Mouse (Mus musculus) neural tube, embryonic 14.5 days (tissue): ENCODE measurements around the gene Ddx31. TPM values are rescaled to one million over a fixed set of nuclear protein-coding genes. Genes with fewer than 3 reads are reported as not detected.

ENCODE experiments used
- ATAC-seq: fragments of 200-750 bp; cut with Nextera tagmentation; 2 replicates; pipeline ENCODE4 v1.8.0; 2017; ENCODE audit warnings: low read depth, mild to moderate bottlenecking, moderate TSS enrichment, moderate library complexity
- H3K27ac ChIP-seq: fragments of 300-500 bp; sonication (generic); 2 replicates; pipeline ENCODE4 v1.5.1; 2014; ENCODE audit warnings: low read depth, mild to moderate bottlenecking, control low read depth, low read length, moderate library complexity, mixed read lengths
- H3K27me3 ChIP-seq: fragments of 300-500 bp; sonication (generic); 2 replicates; pipeline ENCODE4 v1.6.1; 2014; ENCODE audit warnings: low read length; ENCODE audit not compliant: control insufficient read depth, insufficient read depth
- H3K36me3 ChIP-seq: fragments of 300-500 bp; sonication (generic); 2 replicates; pipeline ENCODE4 v1.6.1; 2014; ENCODE audit warnings: low read length, mixed read lengths; ENCODE audit not compliant: control insufficient read depth, insufficient read depth
- H3K4me1 ChIP-seq: fragments of 300-500 bp; sonication (generic); 2 replicates; pipeline ENCODE4 v1.6.1; 2014; ENCODE audit warnings: low read length; ENCODE audit not compliant: control insufficient read depth, insufficient read depth
- H3K4me2 ChIP-seq: fragments of 300-500 bp; sonication (generic); 2 replicates; pipeline ENCODE4 v1.6.1; 2014; ENCODE audit warnings: mild to moderate bottlenecking, low read depth, low read length, control low read depth
- H3K4me3 ChIP-seq: fragments of 300-500 bp; sonication (generic); 2 replicates; pipeline ENCODE4 v1.5.1; 2014; ENCODE audit warnings: low read depth, low read length, control low read depth, mixed read lengths
- H3K9ac ChIP-seq: fragments of 300-500 bp; sonication (generic); replicated peaks from 2 replicates; pipeline ENCODE4 v1.6.1; 2014; ENCODE audit warnings: low read depth, mild to moderate bottlenecking, control low read depth, low read length, mixed read lengths
- H3K9me3 ChIP-seq: fragments of 300-500 bp; sonication (generic); 2 replicates; pipeline ENCODE4 v1.6.1; 2016; ENCODE audit warnings: low read length; ENCODE audit not compliant: control insufficient read depth
- WGBS: fragments of 180-500 bp; shearing (Covaris S2); extraction: QIAGEN DNeasy Blood & Tissue Kit; methylation state at CpG from one replicate; pipeline ENCODE4 v1.1.7; 2014; 5-methylcytosine and 5-hydroxymethylcytosine counted together
- polyA plus RNA-seq: library from polyadenylated mRNA; unstranded; fragments of >200 nt; fragmentation: Nextera tagmentation; extraction: Ambion mirVana; gene quantifications from 2 replicates; pipeline ENCODE4 v1.2.1, GENCODE M21; 2014

Gene Ddx31
- 11.2 and 11.5 TPM in 2 replicates for polyA plus RNA-seq

DNA sequence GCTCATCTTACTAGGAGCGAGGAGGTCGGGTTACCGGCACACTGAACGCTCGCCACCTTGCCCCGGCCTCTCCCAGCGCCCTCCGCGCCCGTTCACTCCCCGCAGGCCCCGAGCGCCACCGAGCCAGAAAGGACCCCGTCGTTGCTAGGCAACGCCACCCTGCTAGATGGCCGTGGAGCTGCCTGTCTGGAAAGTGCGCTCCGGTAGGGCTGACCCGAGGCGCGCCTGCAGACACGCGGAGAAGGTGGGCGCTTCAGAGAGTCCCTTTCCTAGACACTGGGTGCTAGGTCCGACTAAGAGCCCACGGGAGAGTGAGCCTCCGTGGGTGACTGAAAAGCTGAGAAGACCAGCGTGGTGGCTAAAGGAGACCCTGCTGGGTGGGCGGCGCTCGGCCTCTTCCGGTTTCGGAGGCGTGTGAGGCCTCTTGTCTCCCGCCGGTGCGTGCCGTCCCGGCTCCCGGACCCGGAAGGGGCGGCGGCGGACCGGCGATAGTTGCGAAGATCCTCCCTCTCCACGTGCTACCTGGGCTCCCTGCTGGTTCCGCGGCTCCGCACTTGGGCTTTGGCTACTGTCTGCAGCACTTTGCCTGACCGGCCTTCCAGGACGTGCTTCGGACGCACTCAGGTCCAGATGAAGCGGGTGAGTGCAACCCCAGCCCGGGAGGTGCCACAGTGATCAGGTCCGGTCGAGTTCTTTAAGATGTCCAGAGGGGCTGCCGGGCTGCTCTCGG lies at the start of gene Ddx31, which contains the start of gene Gtf3c4:
Ddx31 (plus strand) TSS at position 185 of the 730 bp plus-strand sequence.
Gtf3c4 (minus strand) TSS at position 139 of the 730 bp plus-strand sequence.
- Histone ChIP-seq H3K9ac (peak within 1 kb of the TSS; percentile 81), H3K27me3 (no peaks in the 10 kb centered on the region), H3K4me2 (peak within 1 kb of the TSS; percentile 93), H3K36me3 (no peaks in the 10 kb centered on the region), H3K27ac (peak within 1 kb of the TSS; percentile 66), H3K9me3 (no peaks in the 10 kb centered on the region), H3K4me3 (peak within 1 kb of the TSS; percentile 89), H3K4me1 (peaks cover 32% of the 10 kb centered on the region)
- 1% methylated on average over 63 of the region's 63 CpGs for WGBS
- peak; percentile 97 for ATAC-seq

- no peak overlapping the region for H3K4me3 ChIP-seq
- peak overlapping the region; percentile 30; the same call in 1 of the 2 replicates for H3K4me2 ChIP-seq
- no peak overlapping the region for H3K27ac ChIP-seq
- H3K27me3 ChIP-seq, result no peaks in the 10 kb centered on the region
- H3K4me1 ChIP-seq, result peaks cover 19% of the 10 kb centered on the region
- H3K36me3 ChIP-seq, result no peaks in the 10 kb centered on the region
- WGBS, result 23% methylated on average over 5 of the region's 6 CpGs
- ATAC-seq, result no peak
- H3K9me3 ChIP-seq, result no peaks in the 10 kb centered on the region
- H3K9ac ChIP-seq, result no peak overlapping the region
Measured at GRCm38 (mm10) chr2:28792931-28793610, 47.1 kb upstream of the Ddx31 start.

DNA sequence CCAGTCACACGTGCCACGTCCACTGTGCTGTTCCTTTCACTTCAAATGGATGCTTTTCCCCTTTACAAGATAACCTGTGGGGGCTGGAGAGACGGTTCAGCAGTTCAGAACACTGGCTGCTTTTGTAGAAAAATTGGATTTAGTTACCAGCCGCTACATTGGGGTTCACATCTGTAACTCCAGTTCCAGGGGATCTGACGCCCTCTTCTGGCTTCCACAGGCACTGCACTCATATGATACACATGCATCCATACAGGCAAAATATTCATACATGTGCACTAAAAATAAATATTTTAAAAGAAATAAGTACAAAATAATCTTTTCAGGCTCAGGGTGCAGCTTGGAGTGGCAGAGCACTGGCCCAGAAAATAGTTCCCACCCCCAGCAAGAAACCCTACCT lies 45.6 kb upstream of the Ddx31 start:
- no peak overlapping the region for H3K4me2 ChIP-seq
- WGBS, result 79% methylated on average over 5 of the region's 5 CpGs
- H3K27ac ChIP-seq, result no peak overlapping the region
- no peaks in the 10 kb centered on the region for H3K9me3 ChIP-seq
- no peak overlapping the region for H3K9ac ChIP-seq
- peaks cover 21% of the 10 kb centered on the region for H3K4me1 ChIP-seq
- no peak overlapping the region for H3K4me3 ChIP-seq
- no peaks in the 10 kb centered on the region for H3K27me3 ChIP-seq
- ATAC-seq, result no peak
- no peaks in the 10 kb centered on the region for H3K36me3 ChIP-seq

DNA sequence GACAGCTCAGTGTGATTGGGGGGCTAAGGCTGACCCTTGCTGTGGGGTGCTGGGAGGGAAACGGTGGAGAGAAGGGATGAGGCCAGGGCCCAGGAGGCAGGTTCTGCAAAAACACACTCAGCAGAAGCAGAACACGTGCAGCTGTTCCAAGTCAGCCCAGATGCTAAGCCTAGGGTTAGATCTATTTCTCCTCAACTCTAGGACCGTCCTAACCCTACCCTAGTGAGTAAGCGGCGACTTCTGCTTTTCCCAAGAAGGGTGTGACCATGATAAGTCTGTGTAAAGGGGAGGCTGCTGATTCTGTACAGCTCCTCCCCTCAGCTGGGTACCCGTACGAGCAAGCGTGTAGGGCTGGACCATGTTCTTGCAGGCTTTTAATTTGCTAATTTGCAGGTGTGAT lies 43.9 kb upstream of the Ddx31 start:
- Histone ChIP-seq H3K9me3 (no peaks in the 10 kb centered on the region), H3K9ac (no peak overlapping the region), H3K4me2 (no peak overlapping the region), H3K27me3 (no peaks in the 10 kb centered on the region), H3K27ac (no peak overlapping the region), H3K36me3 (no peaks in the 10 kb centered on the region), H3K4me1 (peaks cover 21% of the 10 kb centered on the region), H3K4me3 (no peak overlapping the region)
- WGBS, result 71% methylated on average over 8 of the region's 8 CpGs
- ATAC-seq, result no peak

DNA sequence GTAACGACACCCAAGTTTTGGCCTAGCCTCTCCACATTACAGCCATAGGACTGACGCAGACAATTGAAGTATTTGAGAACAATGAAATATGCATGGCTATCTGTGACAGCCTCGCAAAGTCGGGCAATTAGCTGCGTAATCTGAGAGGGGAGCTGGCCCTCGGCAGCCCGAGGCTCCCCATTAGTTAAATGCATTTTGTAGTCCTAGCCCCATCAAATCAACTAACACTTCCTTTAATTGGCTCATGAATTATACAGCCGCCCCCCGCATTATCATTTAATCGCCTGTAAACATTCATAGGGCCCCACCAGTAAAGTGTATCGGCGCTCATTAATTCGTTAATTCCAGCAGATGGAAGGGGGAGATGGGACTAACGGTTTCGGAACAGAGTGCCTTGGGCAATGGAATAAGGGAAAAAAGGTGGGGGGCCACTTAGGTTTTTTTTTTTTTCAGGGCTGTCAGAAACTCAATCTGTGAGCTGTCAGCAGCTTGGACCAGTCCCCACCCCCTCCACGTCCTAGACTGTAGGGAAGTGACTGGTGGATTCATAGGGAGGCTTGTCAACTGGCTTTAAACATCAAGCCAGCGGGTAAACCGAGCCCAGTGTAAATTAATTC lies 42.6 kb upstream of the Ddx31 start:
- Histone ChIP-seq H3K4me2 (peak overlapping the region; percentile 20; the same call in 1 of the 2 replicates), H3K27me3 (no peaks in the 10 kb centered on the region), H3K27ac (no peak overlapping the region), H3K9ac (no peak overlapping the region; the same call in 1 of the 2 replicates), H3K9me3 (no peaks in the 10 kb centered on the region), H3K4me3 (no peak overlapping the region), H3K4me1 (peaks cover 17% of the 10 kb centered on the region), H3K36me3 (no peaks in the 10 kb centered on the region)
- 14% methylated on average over 18 of the region's 18 CpGs for WGBS
- ATAC-seq, result peak; percentile 65

DNA sequence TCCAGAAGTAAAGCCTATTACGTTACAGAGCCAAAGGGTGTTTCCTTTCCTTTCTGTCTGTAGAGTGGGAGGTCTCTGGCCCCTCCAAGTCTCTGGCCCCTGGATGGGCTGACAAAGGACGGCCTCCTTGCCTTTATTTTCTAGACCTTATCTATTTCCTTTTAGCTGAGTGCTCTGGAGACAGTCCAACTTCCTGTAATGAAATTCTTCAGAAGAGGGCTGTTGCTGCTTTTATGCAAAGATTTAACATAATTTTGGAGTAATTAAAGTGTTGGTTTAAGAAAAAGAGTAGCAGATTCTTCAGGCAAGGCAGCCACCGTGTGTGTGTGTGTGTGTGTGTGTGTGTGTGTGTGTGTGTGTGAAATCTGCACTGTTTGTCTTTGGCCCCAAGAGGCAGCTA lies 41.8 kb upstream of the Ddx31 start:
- no peak overlapping the region for H3K9ac ChIP-seq
- H3K36me3 ChIP-seq, result no peaks in the 10 kb centered on the region
- no peak overlapping the region for H3K27ac ChIP-seq
- H3K4me2 ChIP-seq, result no peak overlapping the region
- no peak for ATAC-seq
- H3K27me3 ChIP-seq, result no peaks in the 10 kb centered on the region
- H3K4me3 ChIP-seq, result no peak overlapping the region
- 26% methylated on average over 3 of the region's 3 CpGs for WGBS
- H3K4me1 ChIP-seq, result peaks cover 15% of the 10 kb centered on the region
- H3K9me3 ChIP-seq, result no peaks in the 10 kb centered on the region

DNA sequence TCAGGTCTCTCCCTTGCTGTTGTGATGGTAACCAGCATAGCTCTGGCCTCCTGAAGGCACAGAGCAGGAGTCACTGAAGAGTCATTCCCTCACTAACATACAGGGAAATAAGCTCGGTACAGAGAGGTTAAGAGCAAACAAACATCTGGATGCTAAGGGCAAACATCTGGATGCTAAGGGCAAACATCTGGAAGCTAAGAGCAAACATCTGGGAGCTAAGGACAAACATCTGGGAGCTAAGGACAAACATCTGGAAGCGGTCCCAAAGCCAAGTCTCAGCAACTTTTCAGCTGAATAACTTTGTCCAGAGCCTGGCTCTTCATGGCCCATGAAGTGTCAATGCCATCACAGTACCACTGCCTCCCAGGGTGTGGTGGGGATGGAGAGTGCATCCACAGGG lies 40.6 kb upstream of the Ddx31 start:
- Histone ChIP-seq H3K9ac (no peak overlapping the region), H3K27me3 (no peaks in the 10 kb centered on the region), H3K36me3 (no peaks in the 10 kb centered on the region), H3K9me3 (no peaks in the 10 kb centered on the region), H3K4me3 (no peak overlapping the region), H3K4me1 (peaks cover 15% of the 10 kb centered on the region), H3K4me2 (no peak overlapping the region), H3K27ac (no peak overlapping the region)
- 77% methylated on average over 2 of the region's 2 CpGs for WGBS
- no peak for ATAC-seq

- H3K27me3 ChIP-seq, result no peaks in the 10 kb centered on the region
- H3K4me3 ChIP-seq, result no peak overlapping the region
- no peaks in the 10 kb centered on the region for H3K9me3 ChIP-seq
- no peak overlapping the region for H3K27ac ChIP-seq
- no peaks in the 10 kb centered on the region for H3K4me1 ChIP-seq
- WGBS, result 95% methylated on average over 7 of the region's 7 CpGs
- H3K4me2 ChIP-seq, result no peak overlapping the region
- H3K9ac ChIP-seq, result no peak overlapping the region
- no peak for ATAC-seq
- no peaks in the 10 kb centered on the region for H3K36me3 ChIP-seq
Measured at GRCm38 (mm10) chr2:28803406-28803805, 36.8 kb upstream of the Ddx31 start.

DNA sequence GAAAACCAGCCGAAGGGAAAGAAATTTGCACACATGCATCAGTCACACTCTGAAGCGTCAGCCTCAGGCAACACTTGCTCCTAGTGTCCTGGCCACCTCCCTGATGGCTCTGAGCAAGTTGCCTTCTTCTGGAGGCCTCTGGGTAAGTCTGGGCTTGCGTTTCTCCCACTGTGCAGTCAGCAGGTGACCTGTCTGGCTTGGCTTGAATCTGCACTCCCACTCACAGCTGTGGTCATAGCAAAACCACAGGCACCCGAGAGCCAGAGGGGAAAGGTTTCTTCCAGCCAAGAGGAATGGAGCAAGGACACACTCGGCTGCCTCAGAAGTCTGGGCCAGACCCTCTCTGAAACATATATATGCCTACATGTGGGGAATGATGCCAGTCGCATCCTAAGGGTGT lies 31.4 kb upstream of the Ddx31 start:
- WGBS, result 72% methylated on average over 6 of the region's 6 CpGs
- H3K4me1 ChIP-seq, result no peaks in the 10 kb centered on the region
- H3K27ac ChIP-seq, result no peak overlapping the region
- H3K9ac ChIP-seq, result no peak overlapping the region
- no peaks in the 10 kb centered on the region for H3K36me3 ChIP-seq
- no peak overlapping the region for H3K4me3 ChIP-seq
- no peaks in the 10 kb centered on the region for H3K27me3 ChIP-seq
- ATAC-seq, result no peak
- no peaks in the 10 kb centered on the region for H3K9me3 ChIP-seq
- H3K4me2 ChIP-seq, result no peak overlapping the region
